Mouse (Mus musculus) forebrain, postnatal 0 days (tissue): ENCODE measurements around the gene Ick. TPM values are rescaled to one million over a fixed set of nuclear protein-coding genes. Genes with fewer than 3 reads are reported as not detected.
"Not testable (repeated sequence)": the region's sequence is repeated elsewhere in the genome, so short reads cannot be mapped to it uniquely, and the experiment has no call there.

ENCODE experiments used
- ATAC-seq: fragments of 200-750 bp; cut with Nextera tagmentation; 2 replicates; pipeline ENCODE4 v1.8.0; 2017; ENCODE audit warnings: mild to moderate bottlenecking, moderate library complexity
- DNase-seq: peaks from one replicate; pipeline ENCODE4 v3.0.0-alpha.2; 2015
- H3K27ac ChIP-seq: fragments of 300-500 bp; sonication (generic); 2 replicates; pipeline ENCODE4 v1.5.1; 2014; ENCODE audit warnings: low read depth, mild to moderate bottlenecking, antibody characterized with exemption, low read length, moderate library complexity, mixed read lengths
- H3K27me3 ChIP-seq: fragments of 300-500 bp; sonication (generic); 2 replicates; pipeline ENCODE4 v1.6.1; 2014; ENCODE audit warnings: mild to moderate bottlenecking, low read length, mixed read lengths; ENCODE audit not compliant: insufficient read depth
- H3K36me3 ChIP-seq: fragments of 300-500 bp; sonication (generic); 2 replicates; pipeline ENCODE4 v1.6.1; 2014; ENCODE audit warnings: mild to moderate bottlenecking, moderate library complexity; ENCODE audit not compliant: insufficient read depth
- H3K4me1 ChIP-seq: fragments of 300-500 bp; sonication (generic); 2 replicates; pipeline ENCODE4 v1.6.1; 2014; ENCODE audit warnings: antibody characterized with exemption; ENCODE audit not compliant: insufficient read depth
- H3K4me2 ChIP-seq: fragments of 300-500 bp; sonication (generic); 2 replicates; pipeline ENCODE4 v1.6.1; 2014; ENCODE audit warnings: low read depth, mild to moderate bottlenecking, moderate library complexity
- H3K4me3 ChIP-seq: fragments of 300-500 bp; sonication (generic); 2 replicates; pipeline ENCODE4 v1.5.1; 2014; ENCODE audit warnings: low read depth, low read length, mixed read lengths
- H3K9ac ChIP-seq: fragments of 300-500 bp; sonication (generic); 2 replicates; pipeline ENCODE4 v1.6.1; 2014; ENCODE audit warnings: mild to moderate bottlenecking
- H3K9me3 ChIP-seq: fragments of 300-500 bp; sonication (generic); 2 replicates; pipeline ENCODE4 v1.6.1; 2016; ENCODE audit warnings: low read length
- CTCF ChIP-seq: sonication (generic); IDR thresholded peaks from 2 replicates; pipeline ENCODE4 v1.5.1; 2016; ENCODE audit warnings: antibody characterized with exemption, control low read depth, low read depth
- WGBS: fragments of 180-500 bp; shearing (Covaris S2); extraction: QIAGEN DNeasy Blood & Tissue Kit; methylation state at CpG from one replicate; pipeline ENCODE4 v1.1.7; 2014; 5-methylcytosine and 5-hydroxymethylcytosine counted together
- polyA plus RNA-seq: library from polyadenylated mRNA; unstranded; fragments of >200 nt; fragmentation: Nextera tagmentation; extraction: Ambion mirVana; gene quantifications from 2 replicates; pipeline ENCODE4 v1.2.1, GENCODE M21; 2015
- total RNA-seq: library from RNA; depleted of rRNA; stranded (reverse); fragments of >200 nt; gene quantifications from 2 replicates; pipeline ENCODE4 v1.2.3, GENCODE M21; 2014

The Ick gene
- total and polyA plus RNA-seq, 2 experiments from 2014 or later = 36.3 to 39.7 TPM

GRCm38 (mm10) chr9:78175277-78176200 lies 66.5 kb downstream of the Ick start:
- Histone ChIP-seq H3K9me3 (no peaks in the 10 kb centered on the region), H3K27me3 (no peaks in the 10 kb centered on the region), H3K4me2 (peak overlapping the region; percentile 50), H3K4me3 (peak overlapping the region; percentile 64), H3K36me3 (no peaks in the 10 kb centered on the region), H3K4me1 (no peaks in the 10 kb centered on the region), H3K9ac (peak overlapping the region; percentile 90), H3K27ac (peak overlapping the region; percentile 99)
- ATAC-seq (peak; percentile 96), DNase-seq (peak; percentile 96)
- under 1% methylated on average over 48 of the region's 58 CpGs for WGBS
- peak; percentile 24; the same call in 1 of the 2 replicates for TF ChIP-seq CTCF

- ATAC-seq (peak; percentile 70), DNase-seq (peak; percentile 90)
- TF ChIP-seq CTCF = peak; percentile 76
- WGBS = under 1% methylated on average over 22 of the region's 22 CpGs
- Histone ChIP-seq H3K4me1 (no peaks in the 10 kb centered on the region), H3K4me3 (peak overlapping the region; percentile 64), H3K4me2 (peak overlapping the region; percentile 50), H3K27ac (peak overlapping the region; percentile 99), H3K9me3 (no peaks in the 10 kb centered on the region), H3K36me3 (no peaks in the 10 kb centered on the region), H3K27me3 (no peaks in the 10 kb centered on the region), H3K9ac (peak overlapping the region; percentile 90)
Observed at GRCm38 (mm10) chr9:78176201-78176727, 67.3 kb downstream of the Ick start.

DNA sequence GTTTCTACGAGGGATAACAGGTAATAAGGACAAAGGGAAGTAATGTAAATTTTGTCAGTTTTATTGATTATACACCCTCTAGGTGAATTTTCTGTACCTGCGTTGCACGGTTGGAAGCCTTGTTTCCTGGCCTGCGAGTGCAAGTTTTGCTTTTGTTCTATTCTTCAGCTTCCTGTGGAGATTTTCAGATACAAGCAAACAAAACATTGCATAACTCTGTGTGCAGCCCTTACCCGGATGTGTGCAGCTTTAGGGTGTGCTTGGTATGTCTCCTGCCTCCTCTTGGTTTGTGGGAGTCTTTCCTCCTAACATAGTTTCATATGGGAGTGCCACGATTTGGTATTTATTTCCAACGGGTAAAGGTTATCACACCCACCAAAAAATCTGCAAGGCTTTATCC lies 67.8 kb downstream of the Ick start:
- H3K4me3 ChIP-seq = peak overlapping the region; percentile 64
- H3K9me3 ChIP-seq = no peaks in the 10 kb centered on the region
- H3K36me3 ChIP-seq = no peaks in the 10 kb centered on the region
- WGBS = 20% methylated on average over 7 of the region's 7 CpGs
- no peak for TF ChIP-seq CTCF
- peak overlapping the region; percentile 50 for H3K4me2 ChIP-seq
- H3K4me1 ChIP-seq = no peaks in the 10 kb centered on the region
- ATAC-seq (peak; percentile 32; the same call in 1 of the 2 replicates), DNase-seq (peak; percentile 71)
- H3K9ac ChIP-seq = peak overlapping the region; percentile 90
- peak overlapping the region; percentile 99 for H3K27ac ChIP-seq
- H3K27me3 ChIP-seq = no peaks in the 10 kb centered on the region

DNA sequence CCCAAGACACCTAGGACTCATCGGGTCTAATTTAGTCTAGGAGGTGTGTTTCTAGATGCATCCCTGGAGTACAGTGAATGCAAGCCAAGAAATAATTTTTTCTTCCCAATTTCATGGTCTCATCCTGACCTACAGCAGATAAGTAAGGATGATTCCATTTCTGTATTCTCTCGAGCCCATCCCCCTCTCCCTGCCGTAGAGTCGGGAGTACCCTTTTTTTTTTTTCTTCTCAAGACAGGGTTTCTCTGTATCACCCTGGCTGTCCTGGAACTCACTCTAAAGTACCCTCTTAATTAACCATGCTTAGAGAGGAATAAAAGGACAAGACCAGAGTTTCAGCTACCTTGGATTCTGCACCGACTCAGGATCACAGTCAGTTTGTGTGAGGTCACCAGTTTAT lies 69.2 kb downstream of the Ick start:
- H3K27ac ChIP-seq = no peak overlapping the region
- DNase-seq = no peak
- no peaks in the 10 kb centered on the region for H3K36me3 ChIP-seq
- no peak overlapping the region for H3K9ac ChIP-seq
- no peaks in the 10 kb centered on the region for H3K4me1 ChIP-seq
- TF ChIP-seq CTCF = no peak
- H3K9me3 ChIP-seq = no peaks in the 10 kb centered on the region
- no peaks in the 10 kb centered on the region for H3K27me3 ChIP-seq
- WGBS = 83% methylated on average over 5 of the region's 5 CpGs
- ATAC-seq = no peak
- H3K4me2 ChIP-seq = no peak overlapping the region
- no peak overlapping the region for H3K4me3 ChIP-seq

DNA sequence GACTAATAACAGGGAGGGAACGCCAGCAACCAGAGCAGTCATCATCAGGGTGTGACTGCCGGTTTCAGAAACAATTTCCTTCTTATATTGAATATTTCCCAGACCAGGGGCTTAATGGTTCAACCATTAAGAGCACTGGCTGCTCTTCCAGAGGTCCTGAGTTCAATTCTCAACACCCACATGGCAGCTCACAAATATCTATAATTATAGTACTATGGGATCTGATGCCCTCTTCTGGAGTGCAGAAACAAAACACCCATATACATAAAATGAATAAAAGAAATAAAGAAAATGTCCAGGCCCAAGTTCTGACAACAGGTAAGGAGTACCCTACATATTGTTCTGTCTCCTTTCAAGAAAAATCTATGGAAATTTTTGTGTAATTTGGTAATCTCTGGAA lies 70.1 kb downstream of the Ick start:
- H3K9ac ChIP-seq = no peak overlapping the region
- no peak for DNase-seq
- no peaks in the 10 kb centered on the region for H3K4me1 ChIP-seq
- no peak for TF ChIP-seq CTCF
- H3K9me3 ChIP-seq = no peaks in the 10 kb centered on the region
- no peak for ATAC-seq
- no peaks in the 10 kb centered on the region for H3K36me3 ChIP-seq
- H3K4me3 ChIP-seq = no peak overlapping the region
- H3K4me2 ChIP-seq = no peak overlapping the region
- no peaks in the 10 kb centered on the region for H3K27me3 ChIP-seq
- H3K27ac ChIP-seq = no peak overlapping the region
- 87% methylated on average over 2 of the region's 2 CpGs for WGBS

GRCm38 (mm10) chr9:78182474-78182873 lies 73.5 kb downstream of the Ick start, which contains the start of gene Gsta4:
TSS of gene Gsta4 (plus strand) at chr9:78182774.
- H3K9me3 ChIP-seq, ATAC-seq, H3K4me3 ChIP-seq, H3K27ac ChIP-seq, H3K36me3 ChIP-seq, H3K27me3 ChIP-seq, DNase-seq, H3K4me1 ChIP-seq, H3K9ac ChIP-seq, H3K4me2 ChIP-seq: not testable (repeated sequence)
- 97% methylated on average over 4 of the region's 7 CpGs for WGBS

DNA sequence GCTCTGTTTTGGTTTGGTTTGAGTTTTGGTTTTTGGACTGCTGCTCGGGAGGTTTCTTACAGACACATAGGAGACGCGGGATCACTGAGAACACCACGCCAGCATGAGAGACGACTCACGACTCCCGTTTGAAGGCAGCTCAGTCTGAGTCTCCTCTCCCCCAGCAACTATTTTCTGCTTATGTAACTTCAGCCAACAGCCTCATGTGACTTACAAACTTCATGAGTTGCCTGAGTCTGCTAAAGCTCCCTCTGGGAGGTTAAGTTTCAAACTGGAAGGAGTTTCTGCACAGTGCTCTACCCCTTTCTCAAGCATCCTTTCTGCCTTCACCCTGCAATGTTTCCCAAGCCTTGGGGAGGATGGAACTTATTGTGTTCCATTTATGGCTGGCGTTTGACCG lies 76.7 kb downstream of the Ick start:
- Histone ChIP-seq H3K27me3 (no peaks in the 10 kb centered on the region), H3K4me1 (peaks cover 2% of the 10 kb centered on the region; the same call in 1 of the 2 replicates), H3K4me2 (no peak overlapping the region), H3K9ac (no peak overlapping the region), H3K4me3 (no peak overlapping the region), H3K36me3 (no peaks in the 10 kb centered on the region), H3K9me3 (no peaks in the 10 kb centered on the region), H3K27ac (no peak overlapping the region)
- TF ChIP-seq CTCF = no peak
- no peak for DNase-seq
- WGBS = 89% methylated on average over 9 of the region's 9 CpGs
- no peak for ATAC-seq
